Mouse (Mus musculus): ENCODE results near the gene Nadk. TPM values are rescaled to one million over a fixed set of nuclear protein-coding genes. Genes with fewer than 3 reads are reported as not detected.

Gene Nadk
- polyA plus RNA-seq (2012; rRNA removed), result 86.2 and 100 TPM in 2 replicates

DNA sequence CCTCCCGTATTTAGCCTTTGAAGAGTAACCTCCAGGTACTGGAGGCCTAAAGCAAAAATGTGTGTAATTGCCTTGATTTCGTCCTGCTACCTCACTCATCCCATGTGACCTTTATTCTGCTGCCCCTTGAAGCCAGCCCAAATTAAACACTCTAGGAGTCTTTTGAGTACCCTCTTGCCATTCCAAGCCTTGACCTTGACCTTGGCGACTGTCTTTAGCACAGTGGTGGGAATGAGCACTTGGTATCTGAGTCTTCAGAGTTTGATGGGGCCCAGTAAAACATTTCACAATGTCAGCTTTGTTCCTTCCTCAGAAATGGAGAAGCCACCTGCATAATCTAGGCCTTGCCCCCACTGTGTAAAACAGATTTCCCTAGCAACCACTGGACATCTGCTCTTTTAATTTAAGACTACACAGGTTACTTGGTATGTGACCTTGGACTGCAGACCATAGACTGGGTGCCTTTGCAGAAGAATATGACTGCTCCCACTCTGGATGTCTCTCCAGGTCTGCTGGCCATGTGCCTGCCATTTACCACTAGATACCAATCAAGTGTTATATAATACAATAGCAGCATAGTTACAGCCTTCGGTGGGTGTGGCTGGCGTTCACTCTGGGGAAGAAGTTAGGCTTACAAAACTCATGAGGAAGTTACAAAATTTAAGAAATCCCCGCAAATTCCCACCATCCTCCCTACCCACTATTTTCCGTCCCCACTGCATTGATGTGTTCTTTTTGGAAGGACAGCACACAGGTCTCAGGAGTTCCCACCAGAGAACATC lies at the start of gene Nadk:
Nadk (plus strand) TSS at position 718 of the 782 bp plus-strand sequence.
- TF ChIP-seq POLR2A (IDR thresholded peaks at IDR 0.05; ENCODE audit: borderline replicate concordance, extremely low read depth, insufficient read depth, insufficient read length, poor library complexity, severe bottlenecking), result no peak
- TF ChIP-seq CTCF (IDR thresholded peaks at IDR 0.05; ENCODE audit: borderline replicate concordance, extremely low read depth, insufficient read depth, insufficient read length), result no peak
- DNase-seq (ENCODE audit: low read depth), result no peak

DNA sequence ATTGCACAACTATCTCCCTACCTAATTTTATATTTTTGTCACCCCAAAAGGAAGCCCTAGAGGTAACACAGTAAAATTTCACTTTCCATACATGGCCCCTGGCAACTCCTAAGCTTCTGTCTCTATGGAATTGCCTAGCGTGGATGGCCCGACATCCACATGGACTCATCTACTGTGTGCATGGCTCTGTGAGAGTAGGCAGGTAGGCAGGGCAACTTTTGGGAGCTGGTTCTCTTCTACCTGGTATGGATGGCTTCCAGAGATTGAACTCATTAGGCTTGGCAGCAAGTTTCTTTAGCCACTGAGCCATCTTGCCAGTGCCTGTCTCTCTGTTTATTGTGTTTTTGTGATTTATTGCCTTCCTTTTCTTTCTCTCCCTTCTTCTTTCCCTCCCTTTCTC lies 47.4 kb upstream of the Nadk start:
- TF ChIP-seq CTCF (IDR thresholded peaks at IDR 0.05; ENCODE audit: borderline replicate concordance, extremely low read depth, insufficient read depth, insufficient read length), result no peak
- no peak for TF ChIP-seq POLR2A (IDR thresholded peaks at IDR 0.05; ENCODE audit: borderline replicate concordance, extremely low read depth, insufficient read depth, insufficient read length, poor library complexity, severe bottlenecking)
- no peak for DNase-seq (ENCODE audit: low read depth)

- DNase-seq (ENCODE audit: low read depth), result no peak
- TF ChIP-seq POLR2A (IDR thresholded peaks at IDR 0.05; ENCODE audit: borderline replicate concordance, extremely low read depth, insufficient read depth, insufficient read length, poor library complexity, severe bottlenecking), result no peak
- TF ChIP-seq CTCF (IDR thresholded peaks at IDR 0.05; ENCODE audit: borderline replicate concordance, extremely low read depth, insufficient read depth, insufficient read length), result no peak
Observed at GRCm38 (mm10) chr4:155517948-155518517, 44.1 kb upstream of the Nadk start.

GRCm38 (mm10) chr4:155522327-155522726 lies 39.9 kb upstream of the Nadk start:
- DNase-seq (ENCODE audit: low read depth), result no peak
- no peak for TF ChIP-seq POLR2A (IDR thresholded peaks at IDR 0.05; ENCODE audit: borderline replicate concordance, extremely low read depth, insufficient read depth, insufficient read length, poor library complexity, severe bottlenecking)
- TF ChIP-seq CTCF (IDR thresholded peaks at IDR 0.05; ENCODE audit: borderline replicate concordance, extremely low read depth, insufficient read depth, insufficient read length), result no peak

GRCm38 (mm10) chr4:155525751-155526150 lies 36.4 kb upstream of the Nadk start:
- no peak for DNase-seq (ENCODE audit: low read depth)
- no peak for TF ChIP-seq POLR2A (IDR thresholded peaks at IDR 0.05; ENCODE audit: borderline replicate concordance, extremely low read depth, insufficient read depth, insufficient read length, poor library complexity, severe bottlenecking)

GRCm38 (mm10) chr4:155529294-155529693 lies 32.9 kb upstream of the Nadk start:
- DNase-seq (ENCODE audit: low read depth), result no peak
- TF ChIP-seq CTCF (IDR thresholded peaks at IDR 0.05; ENCODE audit: borderline replicate concordance, extremely low read depth, insufficient read depth, insufficient read length) (no peak), POLR2A (IDR thresholded peaks at IDR 0.05; ENCODE audit: borderline replicate concordance, extremely low read depth, insufficient read depth, insufficient read length, poor library complexity, severe bottlenecking) (no peak)

DNA sequence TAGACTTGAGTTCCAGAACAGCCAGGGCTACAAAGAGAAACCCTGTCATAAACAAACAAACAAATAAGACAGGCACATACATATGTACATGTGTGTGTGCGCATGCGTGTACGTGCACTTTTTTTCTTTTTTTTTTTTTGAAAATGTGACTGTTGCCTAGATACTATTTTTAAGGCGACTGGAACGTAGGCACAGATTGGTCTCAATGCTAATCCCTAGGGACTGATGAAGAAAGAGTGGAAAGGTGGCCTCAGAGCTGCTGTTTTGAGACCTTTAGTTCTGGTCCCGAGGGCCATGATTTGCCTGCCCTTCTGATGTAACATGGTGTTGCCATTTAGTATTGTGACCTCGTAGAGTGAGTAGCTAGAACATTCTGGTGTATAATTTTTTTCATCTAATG lies 12.2 kb upstream of the Nadk start:
- DNase-seq (ENCODE audit: low read depth), result no peak
- TF ChIP-seq POLR2A (IDR thresholded peaks at IDR 0.05; ENCODE audit: borderline replicate concordance, extremely low read depth, insufficient read depth, insufficient read length, poor library complexity, severe bottlenecking) (no peak), CTCF (IDR thresholded peaks at IDR 0.05; ENCODE audit: borderline replicate concordance, extremely low read depth, insufficient read depth, insufficient read length) (no peak)

- DNase-seq (ENCODE audit: low read depth), result no peak
- TF ChIP-seq CTCF (IDR thresholded peaks at IDR 0.05; ENCODE audit: borderline replicate concordance, extremely low read depth, insufficient read depth, insufficient read length) (no peak), POLR2A (IDR thresholded peaks at IDR 0.05; ENCODE audit: borderline replicate concordance, extremely low read depth, insufficient read depth, insufficient read length, poor library complexity, severe bottlenecking) (no peak)
Observed at GRCm38 (mm10) chr4:155550446-155550845, 11.7 kb upstream of the Nadk start.

DNA sequence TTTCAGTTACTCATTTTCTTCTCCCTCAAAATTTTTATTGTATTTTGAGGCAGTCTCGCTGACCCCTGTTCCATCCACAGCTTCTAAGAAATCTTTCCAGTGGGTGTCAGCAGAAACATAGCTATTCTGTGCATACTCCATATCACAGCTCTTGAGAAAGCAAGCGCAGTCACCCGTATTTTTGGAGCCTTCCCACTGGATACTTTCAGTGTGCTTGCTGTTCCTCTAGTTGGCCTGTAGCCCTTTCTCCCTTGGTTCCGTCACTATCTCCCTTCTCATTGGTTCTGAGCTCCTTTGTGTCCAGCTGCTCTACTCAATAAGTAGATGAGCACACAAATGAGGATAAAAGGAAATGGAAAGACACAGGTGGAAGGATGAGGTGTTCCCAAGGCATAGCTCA lies 11.1 kb upstream of the Nadk start:
- TF ChIP-seq CTCF (IDR thresholded peaks at IDR 0.05; ENCODE audit: borderline replicate concordance, extremely low read depth, insufficient read depth, insufficient read length), result no peak
- no peak for TF ChIP-seq POLR2A (IDR thresholded peaks at IDR 0.05; ENCODE audit: borderline replicate concordance, extremely low read depth, insufficient read depth, insufficient read length, poor library complexity, severe bottlenecking)

DNA sequence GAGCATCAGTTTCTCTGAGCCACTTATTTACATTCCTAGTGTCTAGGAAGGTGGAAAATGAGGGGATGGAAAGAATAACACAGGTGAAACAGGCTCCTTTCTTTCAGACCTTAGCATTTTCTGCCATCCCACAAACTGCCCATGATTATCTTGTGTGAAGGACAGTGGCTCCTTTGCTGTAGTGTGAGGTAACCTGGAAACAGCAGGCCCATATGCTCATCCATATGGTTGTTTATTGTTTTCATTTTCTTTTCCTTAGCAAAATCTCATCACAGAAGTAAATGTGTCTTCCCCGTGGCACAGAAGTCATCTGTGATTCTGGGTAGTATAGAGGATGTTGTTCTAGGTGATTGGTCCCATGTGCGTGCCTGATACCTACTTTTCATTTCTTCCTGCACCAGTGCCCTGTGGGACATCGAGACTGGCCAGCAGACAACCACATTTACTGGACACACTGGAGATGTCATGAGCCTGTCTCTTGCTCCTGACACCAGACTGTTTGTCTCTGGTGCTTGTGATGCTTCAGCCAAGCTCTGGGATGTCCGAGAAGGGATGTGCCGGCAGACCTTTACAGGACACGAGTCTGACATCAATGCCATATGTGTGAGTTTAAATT lies 9.2 kb upstream of the Nadk start:
- no peak for DNase-seq (ENCODE audit: low read depth)
- no peak for TF ChIP-seq POLR2A (IDR thresholded peaks at IDR 0.05; ENCODE audit: borderline replicate concordance, extremely low read depth, insufficient read depth, insufficient read length, poor library complexity, severe bottlenecking)
- no peak for TF ChIP-seq CTCF (IDR thresholded peaks at IDR 0.05; ENCODE audit: borderline replicate concordance, extremely low read depth, insufficient read depth, insufficient read length)

More for the DNA sequence above, 11.1 kb upstream of the Nadk start:
- no peak for DNase-seq (ENCODE audit: low read depth)

- no peak for TF ChIP-seq CTCF (IDR thresholded peaks at IDR 0.05; ENCODE audit: borderline replicate concordance, extremely low read depth, insufficient read depth, insufficient read length)
- no peak for TF ChIP-seq POLR2A (IDR thresholded peaks at IDR 0.05; ENCODE audit: borderline replicate concordance, extremely low read depth, insufficient read depth, insufficient read length, poor library complexity, severe bottlenecking)
- no peak for DNase-seq (ENCODE audit: low read depth)
Observed at GRCm38 (mm10) chr4:155554880-155555279, 7.3 kb upstream of the Nadk start.
